Mouse (Mus musculus) layer of hippocampus, adult 9-10 months (tissue): Measurements from ENCODE around the gene Cdc45.

ENCODE experiments used
- DNase-seq: peaks from one replicate; pipeline ENCODE4 v3.0.0; 2022; ENCODE audit warnings: low spot score

Gene Cdc45

DNA sequence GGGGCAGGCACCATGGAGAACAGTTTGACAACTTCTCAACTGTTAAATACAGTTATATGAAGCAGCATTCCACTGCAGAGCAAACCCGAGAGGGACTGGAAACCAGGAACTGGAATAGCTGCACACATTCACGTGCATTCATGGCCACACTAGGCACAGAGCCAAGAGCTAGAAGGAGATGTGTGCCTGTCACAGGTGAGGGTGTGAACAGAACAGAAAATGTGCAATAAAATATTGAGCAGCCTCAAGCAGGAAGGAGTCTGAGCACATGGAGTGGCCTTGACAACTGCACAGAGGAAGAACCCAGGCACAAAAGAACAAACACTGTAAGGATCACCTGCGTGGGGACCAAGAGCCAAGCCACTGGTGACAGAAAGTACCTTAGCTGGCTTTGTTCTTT is 81.1 kb downstream of the Cdc45 start:
- no peak for DNase-seq
